Mouse (Mus musculus) heart, embryonic 13.5 days (tissue): ENCODE results near the gene Eno3. TPM values are rescaled to one million over a fixed set of nuclear protein-coding genes. Genes with fewer than 3 reads are reported as not detected.

ENCODE experiments used
- ATAC-seq: fragments of 200-750 bp; cut with Nextera tagmentation; 2 replicates; pipeline ENCODE4 v1.8.0; 2017; ENCODE audit warnings: moderate TSS enrichment; ENCODE audit not compliant: insufficient number of reproducible peaks, low FRiP score, low TSS enrichment; ENCODE audit errors: extremely low read depth
- H3K27ac ChIP-seq: fragments of 300-500 bp; sonication (generic); replicated peaks from 2 replicates; pipeline ENCODE4 v1.5.1; 2015; ENCODE audit warnings: moderate library complexity, mild to moderate bottlenecking, inconsistent platforms
- H3K27me3 ChIP-seq: fragments of 300-500 bp; sonication (generic); replicated peaks from 2 replicates; pipeline ENCODE4 v1.6.1; 2015; ENCODE audit warnings: mild to moderate bottlenecking, inconsistent platforms
- H3K36me3 ChIP-seq: fragments of 300-500 bp; sonication (generic); 2 replicates; pipeline ENCODE4 v1.6.1; 2015; ENCODE audit warnings: mild to moderate bottlenecking, inconsistent platforms
- H3K4me1 ChIP-seq: fragments of 300-500 bp; sonication (generic); 2 replicates; pipeline ENCODE4 v1.6.1; 2015; ENCODE audit warnings: inconsistent platforms
- H3K4me2 ChIP-seq: fragments of 300-500 bp; sonication (generic); 2 replicates; pipeline ENCODE4 v1.6.1; 2015; ENCODE audit warnings: inconsistent platforms, mild to moderate bottlenecking, moderate library complexity
- H3K4me3 ChIP-seq: fragments of 300-500 bp; sonication (generic); 2 replicates; pipeline ENCODE4 v1.5.1; 2015; ENCODE audit warnings: moderate library complexity, mild to moderate bottlenecking, inconsistent platforms
- H3K9ac ChIP-seq: fragments of 300-500 bp; sonication (generic); 2 replicates; pipeline ENCODE4 v1.6.1; 2015; ENCODE audit warnings: inconsistent platforms, mild to moderate bottlenecking, moderate library complexity
- H3K9me3 ChIP-seq: fragments of 300-500 bp; sonication (generic); 2 replicates; pipeline ENCODE4 v1.6.1; 2016; ENCODE audit warnings: inconsistent platforms
- WGBS: fragments of 180-500 bp; shearing (Covaris S2); methylation state at CpG from one replicate; pipeline ENCODE4 v1.1.7; 2015; ENCODE audit warnings: mixed read lengths; 5-methylcytosine and 5-hydroxymethylcytosine counted together
- polyA plus RNA-seq: library from polyadenylated mRNA; unstranded; fragments of >200 nt; fragmentation: Nextera tagmentation; extraction: Ambion mirVana; gene quantifications from 2 replicates; pipeline ENCODE4 v1.2.1, GENCODE M21; 2015

Gene Eno3
- polyA plus RNA-seq, 1 experiment from 2014 or later = 273 TPM

- H3K27me3 ChIP-seq = no peaks in the 10 kb centered on the region
- ATAC-seq = no peak
- H3K4me2 ChIP-seq = no peak overlapping the region
- H3K9me3 ChIP-seq = no peaks in the 10 kb centered on the region
- peaks cover 9% of the 10 kb centered on the region for H3K4me1 ChIP-seq
- no peak overlapping the region for H3K4me3 ChIP-seq
- no peaks in the 10 kb centered on the region for H3K36me3 ChIP-seq
- H3K27ac ChIP-seq = no peak overlapping the region
- WGBS = 46% methylated on average over 4 of the region's 4 CpGs
- no peak overlapping the region for H3K9ac ChIP-seq
Observed at GRCm38 (mm10) chr11:70625473-70625872, 31.5 kb upstream of the Eno3 start.

GRCm38 (mm10) chr11:70626877-70627276, 30.1 kb upstream of the Eno3 start:
- Histone ChIP-seq H3K4me1 (peaks cover 9% of the 10 kb centered on the region), H3K27ac (no peak overlapping the region), H3K27me3 (no peaks in the 10 kb centered on the region), H3K9me3 (no peaks in the 10 kb centered on the region), H3K9ac (no peak overlapping the region), H3K4me2 (no peak overlapping the region), H3K36me3 (no peaks in the 10 kb centered on the region), H3K4me3 (no peak overlapping the region)
- 74% methylated on average over 4 of the region's 4 CpGs for WGBS
- no peak for ATAC-seq

- Histone ChIP-seq H3K4me3 (no peak overlapping the region), H3K9ac (no peak overlapping the region), H3K27me3 (no peaks in the 10 kb centered on the region), H3K4me2 (no peak overlapping the region), H3K4me1 (0 out of 2 replicates have a peak, but pooled peaks cover 3% of the 10 kb centered on the region), H3K9me3 (no peaks in the 10 kb centered on the region), H3K36me3 (no peaks in the 10 kb centered on the region), H3K27ac (no peak overlapping the region)
- no peak for ATAC-seq
- WGBS = 56% methylated on average over 2 of the region's 2 CpGs
Observed at GRCm38 (mm10) chr11:70628431-70628830, 28.6 kb upstream of the Eno3 start.

DNA sequence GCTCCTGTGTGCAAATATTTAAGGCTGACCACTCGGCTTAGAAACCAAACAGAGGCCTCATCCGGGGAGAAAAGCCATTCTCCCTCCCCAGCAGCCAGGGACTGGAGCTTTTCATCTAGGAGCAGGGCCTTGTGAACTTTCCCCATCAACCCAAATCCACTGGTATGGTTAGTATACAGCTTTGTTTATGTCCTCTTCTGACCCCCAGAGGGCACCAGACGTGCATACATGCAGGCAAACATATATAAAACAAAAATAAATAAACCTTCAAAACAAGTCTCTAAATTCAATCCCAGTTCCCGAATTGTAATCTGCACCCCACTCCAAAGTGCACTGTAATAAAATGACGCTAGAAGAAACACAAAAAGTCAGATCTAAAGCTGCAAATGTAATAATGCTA, 27.4 kb upstream of the Eno3 start:
- no peaks in the 10 kb centered on the region for H3K36me3 ChIP-seq
- no peaks in the 10 kb centered on the region for H3K4me1 ChIP-seq
- no peaks in the 10 kb centered on the region for H3K27me3 ChIP-seq
- ATAC-seq = no peak
- WGBS = 50% methylated on average over 5 of the region's 5 CpGs
- H3K9ac ChIP-seq = no peak overlapping the region
- no peak overlapping the region for H3K4me3 ChIP-seq
- no peak overlapping the region for H3K27ac ChIP-seq
- no peak overlapping the region for H3K4me2 ChIP-seq
- H3K9me3 ChIP-seq = no peaks in the 10 kb centered on the region

DNA sequence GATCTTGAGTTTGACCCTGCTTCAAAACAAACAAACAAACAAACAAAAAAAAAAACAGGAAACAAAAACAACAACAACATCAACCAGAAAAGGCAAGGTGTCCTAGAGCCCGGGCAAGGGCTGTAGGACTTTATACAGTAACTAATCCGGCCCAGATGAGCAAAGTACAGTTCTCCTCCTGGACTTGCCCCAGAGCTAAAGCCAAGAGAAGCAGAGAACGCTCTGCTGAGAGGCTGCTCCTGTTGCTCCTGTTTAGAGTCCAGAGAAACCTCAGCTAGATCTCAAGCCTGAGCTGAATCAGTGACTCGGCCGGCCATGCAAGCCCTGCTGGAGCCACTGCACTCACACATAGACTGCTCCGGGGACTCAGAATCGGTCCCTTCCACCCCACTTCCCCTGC, 26.9 kb upstream of the Eno3 start:
- no peak overlapping the region for H3K4me3 ChIP-seq
- no peak overlapping the region for H3K9ac ChIP-seq
- 55% methylated on average over 7 of the region's 7 CpGs for WGBS
- H3K27ac ChIP-seq = no peak overlapping the region
- no peaks in the 10 kb centered on the region for H3K27me3 ChIP-seq
- H3K9me3 ChIP-seq = no peaks in the 10 kb centered on the region
- no peak for ATAC-seq
- no peaks in the 10 kb centered on the region for H3K36me3 ChIP-seq
- no peak overlapping the region for H3K4me2 ChIP-seq
- H3K4me1 ChIP-seq = no peaks in the 10 kb centered on the region

DNA sequence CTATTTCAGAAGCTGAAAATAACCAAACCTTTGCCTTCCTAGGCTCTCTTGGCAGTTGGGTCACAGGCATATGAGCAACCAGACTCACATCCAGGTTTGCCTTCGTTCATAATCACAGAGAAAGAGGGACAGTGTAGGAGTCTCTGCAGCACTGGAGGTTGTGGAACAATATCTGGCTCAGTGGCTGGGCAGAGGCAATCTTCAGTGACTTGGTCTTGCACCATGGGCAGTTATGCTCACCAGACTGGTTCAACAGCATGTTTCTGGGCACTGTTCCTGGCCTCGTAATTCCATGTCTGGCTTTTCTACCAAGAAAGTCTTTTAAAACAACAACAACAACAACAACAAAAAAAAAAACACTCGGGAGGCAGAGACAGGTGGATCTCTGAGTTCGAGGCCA, 21.4 kb upstream of the Eno3 start:
- Histone ChIP-seq H3K36me3 (no peaks in the 10 kb centered on the region), H3K9ac (no peak overlapping the region), H3K4me2 (no peak overlapping the region), H3K27me3 (no peaks in the 10 kb centered on the region), H3K4me1 (peaks cover 19% of the 10 kb centered on the region), H3K4me3 (no peak overlapping the region), H3K27ac (no peak overlapping the region), H3K9me3 (no peaks in the 10 kb centered on the region)
- no peak for ATAC-seq
- WGBS = 74% methylated on average over 4 of the region's 4 CpGs

GRCm38 (mm10) chr11:70637764-70638163, 19.2 kb upstream of the Eno3 start:
- no peak overlapping the region for H3K4me2 ChIP-seq
- H3K27ac ChIP-seq = peak overlapping the region; percentile 77; the same call in 1 of the 2 replicates
- no peak for ATAC-seq
- no peak overlapping the region for H3K4me3 ChIP-seq
- H3K27me3 ChIP-seq = no peaks in the 10 kb centered on the region
- 96% methylated on average over 1 of the region's 1 CpGs for WGBS
- peaks cover 19% of the 10 kb centered on the region for H3K4me1 ChIP-seq
- H3K9me3 ChIP-seq = no peaks in the 10 kb centered on the region
- no peak overlapping the region for H3K9ac ChIP-seq
- H3K36me3 ChIP-seq = peaks cover 2% of the 10 kb centered on the region

DNA sequence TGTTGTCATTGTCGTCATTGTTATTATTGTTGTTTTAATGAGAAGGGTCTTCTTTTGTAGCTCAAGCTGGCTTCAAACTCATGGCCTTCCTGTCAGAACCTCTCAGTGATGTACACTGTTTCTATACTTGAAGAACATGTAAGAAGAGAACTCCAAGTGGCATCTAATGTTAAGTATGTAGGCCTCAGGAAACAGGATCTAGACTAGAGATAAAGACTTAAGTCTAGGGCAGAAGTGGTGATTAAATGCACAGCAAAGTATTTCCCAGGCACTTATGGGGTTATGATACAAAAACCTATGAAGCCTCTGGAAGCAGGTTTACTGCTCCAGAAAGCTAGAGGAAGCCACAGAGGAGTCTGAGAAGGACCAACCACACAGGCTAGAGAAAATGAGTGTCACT, 18.7 kb upstream of the Eno3 start:
- WGBS = 66% methylated on average over 1 of the region's 1 CpGs
- Histone ChIP-seq H3K4me1 (peaks cover 19% of the 10 kb centered on the region), H3K9ac (no peak overlapping the region; the same call in 1 of the 2 replicates), H3K4me3 (no peak overlapping the region), H3K4me2 (peak overlapping the region; percentile 43; the same call in 1 of the 2 replicates), H3K27ac (peak overlapping the region; percentile 77), H3K27me3 (no peaks in the 10 kb centered on the region), H3K36me3 (peaks cover 7% of the 10 kb centered on the region), H3K9me3 (no peaks in the 10 kb centered on the region)
- ATAC-seq = no peak

GRCm38 (mm10) chr11:70638714-70639278, 18.2 kb upstream of the Eno3 start, which contains the start of gene Gp1ba:
Gp1ba (plus strand) TSS chr11:70639122.
- H3K27me3 ChIP-seq = no peaks in the 10 kb centered on the region
- peaks cover 19% of the 10 kb centered on the region for H3K4me1 ChIP-seq
- peak within 1 kb of the TSS; percentile 2 for H3K9ac ChIP-seq
- H3K36me3 ChIP-seq = peaks cover 12% of the 10 kb centered on the region
- ATAC-seq = no peak
- peak within 1 kb of the TSS; percentile 43; the same call in 1 of the 2 replicates for H3K4me2 ChIP-seq
- H3K27ac ChIP-seq = peak within 1 kb of the TSS; percentile 77
- 6% methylated on average over 5 of the region's 5 CpGs for WGBS
- H3K4me3 ChIP-seq = 0 out of 2 replicates have a peak within 1 kb of the TSS, but pooled peaks have one; percentile 7
- no peaks in the 10 kb centered on the region for H3K9me3 ChIP-seq

GRCm38 (mm10) chr11:70639976-70640375, 17.0 kb upstream of the Eno3 start:
- Histone ChIP-seq H3K27me3 (no peaks in the 10 kb centered on the region), H3K9ac (no peak overlapping the region), H3K4me3 (no peak overlapping the region), H3K9me3 (no peaks in the 10 kb centered on the region), H3K4me2 (no peak overlapping the region), H3K27ac (0 out of 2 replicates have a peak overlapping the region, but pooled peaks have one; percentile 77), H3K4me1 (peaks cover 20% of the 10 kb centered on the region), H3K36me3 (peaks cover 24% of the 10 kb centered on the region)
- no peak for ATAC-seq
- WGBS = 72% methylated on average over 8 of the region's 8 CpGs

DNA sequence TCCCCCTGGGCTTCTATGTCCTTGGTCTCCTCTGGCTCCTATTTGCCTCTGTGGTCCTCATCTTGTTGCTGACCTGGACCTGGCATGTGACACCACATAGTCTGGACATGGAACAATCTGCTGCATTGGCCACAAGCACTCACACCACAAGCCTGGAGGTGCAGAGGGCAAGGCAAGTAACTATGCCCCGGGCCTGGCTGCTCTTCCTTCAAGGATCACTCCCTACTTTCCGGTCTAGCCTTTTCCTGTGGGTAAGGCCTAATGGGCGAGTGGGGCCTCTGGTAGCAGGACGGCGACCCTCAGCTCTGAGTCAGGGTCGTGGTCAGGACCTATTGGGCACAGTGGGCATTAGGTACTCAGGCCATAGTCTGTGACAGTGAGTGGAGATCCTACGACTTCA, 15.8 kb upstream of the Eno3 start:
- H3K27ac ChIP-seq = no peak overlapping the region
- no peak overlapping the region for H3K4me3 ChIP-seq
- no peak for ATAC-seq
- no peaks in the 10 kb centered on the region for H3K27me3 ChIP-seq
- H3K36me3 ChIP-seq = peaks cover 34% of the 10 kb centered on the region
- 74% methylated on average over 7 of the region's 7 CpGs for WGBS
- peaks cover 32% of the 10 kb centered on the region for H3K4me1 ChIP-seq
- H3K4me2 ChIP-seq = no peak overlapping the region
- no peaks in the 10 kb centered on the region for H3K9me3 ChIP-seq
- H3K9ac ChIP-seq = no peak overlapping the region

- no peaks in the 10 kb centered on the region for H3K27me3 ChIP-seq
- H3K27ac ChIP-seq = no peak overlapping the region
- ATAC-seq = no peak
- peaks cover 34% of the 10 kb centered on the region for H3K36me3 ChIP-seq
- no peak overlapping the region for H3K9ac ChIP-seq
- WGBS = 89% methylated on average over 6 of the region's 6 CpGs
- no peak overlapping the region for H3K4me3 ChIP-seq
- peaks cover 37% of the 10 kb centered on the region for H3K4me1 ChIP-seq
- H3K4me2 ChIP-seq = no peak overlapping the region
- no peaks in the 10 kb centered on the region for H3K9me3 ChIP-seq
Observed at GRCm38 (mm10) chr11:70643051-70643450, 14.0 kb upstream of the Eno3 start.
